Mouse (Mus musculus) hindbrain, embryonic 10.5 days (tissue): ENCODE data around the gene Tuba8. TPM values are rescaled to one million over a fixed set of nuclear protein-coding genes. Genes with fewer than 3 reads are reported as not detected.

Experiments used
- DNase-seq: peaks from one replicate; pipeline ENCODE4 v3.0.0-alpha.2; 2017; ENCODE audit warnings: low spot score
- H3K27ac ChIP-seq: fragments of 300-500 bp; sonication (generic); 2 replicates; pipeline ENCODE4 v1.5.1; 2016; ENCODE audit warnings: mild to moderate bottlenecking, moderate library complexity
- H3K27me3 ChIP-seq: fragments of 300-500 bp; sonication (generic); 2 replicates; pipeline ENCODE4 v1.6.1; 2016; ENCODE audit warnings: mild to moderate bottlenecking; ENCODE audit not compliant: poor library complexity, insufficient read depth, severe bottlenecking
- H3K36me3 ChIP-seq: fragments of 300-500 bp; sonication (generic); 2 replicates; pipeline ENCODE4 v1.6.1; 2016; ENCODE audit warnings: mild to moderate bottlenecking, moderate library complexity
- H3K4me1 ChIP-seq: fragments of 300-500 bp; sonication (generic); replicated peaks from 2 replicates; pipeline ENCODE4 v1.6.1; 2016; ENCODE audit warnings: mild to moderate bottlenecking
- H3K4me3 ChIP-seq: fragments of 300-500 bp; sonication (generic); 2 replicates; pipeline ENCODE4 v1.5.1; 2016; ENCODE audit warnings: mild to moderate bottlenecking, moderate library complexity
- H3K9me3 ChIP-seq: fragments of 300-500 bp; sonication (generic); 2 replicates; pipeline ENCODE4 v1.6.1; 2016; ENCODE audit warnings: mild to moderate bottlenecking, moderate library complexity
- WGBS: fragments of 180-500 bp; shearing (Covaris S2); methylation state at CpG from one replicate; pipeline ENCODE4 v1.1.7; 2016; 5-methylcytosine and 5-hydroxymethylcytosine counted together
- polyA plus RNA-seq: library from polyadenylated mRNA; unstranded; fragments of >200 nt; fragmentation: Nextera tagmentation; extraction: Ambion mirVana; gene quantifications from 2 replicates; pipeline ENCODE4 v1.2.1, GENCODE M21; 2016

Tuba8 gene
- polyA plus RNA-seq, 1 experiment from 2014 or later = 0.30 TPM

DNA sequence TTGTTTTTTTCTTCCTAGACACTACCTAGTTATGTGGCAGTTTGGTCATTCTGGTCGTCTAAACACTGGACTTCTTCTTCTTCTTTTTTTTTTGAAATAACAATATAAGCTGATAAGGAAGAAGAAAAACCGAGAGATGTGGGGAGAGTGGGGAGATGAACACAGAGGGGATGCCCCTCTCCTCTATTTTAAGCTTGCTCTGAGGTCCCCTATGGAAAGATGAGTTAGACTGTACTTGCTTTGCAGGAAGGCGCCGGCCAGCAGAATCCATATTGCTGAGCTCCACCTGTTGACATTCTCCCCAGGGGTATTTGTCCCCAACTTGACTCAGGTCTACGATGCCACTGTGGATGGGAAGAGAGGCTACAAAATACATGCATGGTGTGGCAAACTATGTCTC is 13.6 kb downstream of the Tuba8 start:
- Histone ChIP-seq H3K4me1 (peaks cover 19% of the 10 kb centered on the region), H3K4me3 (no peak overlapping the region), H3K27me3 (no peaks in the 10 kb centered on the region), H3K9me3 (no peaks in the 10 kb centered on the region), H3K36me3 (no peaks in the 10 kb centered on the region), H3K27ac (no peak overlapping the region)
- WGBS = 71% methylated on average over 5 of the region's 5 CpGs
- DNase-seq = no peak

DNA sequence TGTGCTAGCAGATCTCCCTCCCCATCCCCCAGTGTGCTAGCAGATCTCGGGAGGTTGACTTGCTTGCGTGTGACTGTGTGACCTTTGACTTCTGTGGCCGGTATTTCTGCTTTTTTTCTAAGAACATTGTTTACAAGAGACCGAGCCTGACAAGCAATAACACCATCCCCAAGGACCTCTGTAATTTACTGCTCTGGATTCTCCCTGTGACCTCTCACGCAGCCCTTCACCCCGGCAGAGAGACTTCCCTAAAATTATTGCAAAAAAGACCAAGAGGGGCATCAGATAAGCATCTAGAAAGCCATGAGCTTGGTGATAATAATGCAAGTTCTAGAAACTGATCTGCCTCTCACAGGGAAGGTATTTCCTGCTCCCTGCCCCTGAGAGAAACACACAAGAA is 14.5 kb downstream of the Tuba8 start:
- Histone ChIP-seq H3K27me3 (no peaks in the 10 kb centered on the region), H3K36me3 (no peaks in the 10 kb centered on the region), H3K4me3 (no peak overlapping the region), H3K27ac (no peak overlapping the region), H3K9me3 (no peaks in the 10 kb centered on the region), H3K4me1 (peaks cover 19% of the 10 kb centered on the region)
- DNase-seq = no peak
- 21% methylated on average over 6 of the region's 6 CpGs for WGBS

DNA sequence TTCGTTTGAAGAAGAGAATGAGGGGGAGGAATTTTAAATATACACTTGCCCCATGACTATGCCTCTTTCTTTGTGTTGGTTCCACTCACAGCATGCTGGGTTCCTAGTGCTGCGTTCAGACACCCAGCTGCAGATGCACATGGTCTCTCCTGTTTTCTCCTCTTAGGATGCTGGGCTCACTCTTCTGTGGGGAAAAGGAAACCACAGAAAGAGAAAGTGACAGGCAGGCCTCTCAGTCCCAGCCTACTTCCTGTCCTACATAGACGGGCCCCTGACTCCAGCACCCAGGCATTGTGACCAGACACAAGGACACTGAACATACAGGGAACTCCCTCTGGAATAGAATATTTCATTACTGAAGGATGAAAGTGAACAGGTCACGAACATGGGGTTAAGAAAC is 15.5 kb downstream of the Tuba8 start:
- no peak for DNase-seq
- WGBS = 66% methylated on average over 4 of the region's 4 CpGs
- no peak overlapping the region for H3K4me3 ChIP-seq
- no peaks in the 10 kb centered on the region for H3K36me3 ChIP-seq
- H3K27me3 ChIP-seq = no peaks in the 10 kb centered on the region
- no peaks in the 10 kb centered on the region for H3K9me3 ChIP-seq
- peaks cover 19% of the 10 kb centered on the region for H3K4me1 ChIP-seq
- no peak overlapping the region for H3K27ac ChIP-seq

DNA sequence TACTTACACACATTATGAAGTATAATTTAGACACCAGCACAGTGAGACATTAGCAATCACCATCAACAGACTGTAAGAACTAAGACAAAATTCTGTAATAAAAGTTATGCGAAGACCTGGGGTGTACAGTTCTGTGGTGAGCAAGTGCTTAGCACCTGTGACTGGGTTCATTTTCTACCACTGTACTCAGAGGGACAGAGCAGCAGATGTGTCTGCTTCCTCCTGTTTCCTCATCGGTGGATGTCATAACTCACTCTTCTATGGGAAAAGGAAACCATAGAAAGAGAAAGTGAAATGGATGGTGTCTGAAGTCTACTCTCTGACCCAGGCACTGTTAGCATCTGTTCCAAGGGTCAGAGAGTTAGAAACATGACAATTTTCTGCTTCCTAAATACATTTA is 16.2 kb downstream of the Tuba8 start:
- Histone ChIP-seq H3K4me1 (peaks cover 19% of the 10 kb centered on the region), H3K9me3 (no peaks in the 10 kb centered on the region), H3K36me3 (no peaks in the 10 kb centered on the region), H3K27me3 (no peaks in the 10 kb centered on the region), H3K27ac (no peak overlapping the region), H3K4me3 (no peak overlapping the region)
- DNase-seq = no peak
- WGBS = 90% methylated on average over 2 of the region's 2 CpGs

DNA sequence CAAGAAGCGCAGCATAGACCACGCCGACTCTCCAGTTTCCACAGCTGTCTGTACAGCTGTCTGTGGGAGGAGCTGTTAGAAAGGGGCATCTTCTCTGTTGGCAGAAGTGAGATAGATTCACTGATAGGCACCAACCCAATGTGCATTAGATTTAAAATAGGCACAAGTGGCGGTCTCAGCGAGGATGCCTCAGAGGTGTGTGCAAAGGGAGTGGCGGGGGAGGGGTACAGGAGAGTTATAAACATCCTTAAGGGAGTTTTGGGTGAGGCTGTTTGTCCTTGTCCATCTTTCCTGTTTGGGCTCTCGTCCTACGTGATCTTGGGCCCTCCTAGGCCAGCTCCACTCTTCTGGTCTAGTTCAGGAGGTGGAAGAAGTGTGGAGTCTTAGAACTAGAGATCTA is 17.9 kb downstream of the Tuba8 start:
- Histone ChIP-seq H3K27me3 (no peaks in the 10 kb centered on the region), H3K36me3 (no peaks in the 10 kb centered on the region), H3K4me3 (no peak overlapping the region), H3K4me1 (peaks cover 19% of the 10 kb centered on the region), H3K9me3 (no peaks in the 10 kb centered on the region), H3K27ac (no peak overlapping the region)
- no peak for DNase-seq
- 76% methylated on average over 8 of the region's 8 CpGs for WGBS

DNA sequence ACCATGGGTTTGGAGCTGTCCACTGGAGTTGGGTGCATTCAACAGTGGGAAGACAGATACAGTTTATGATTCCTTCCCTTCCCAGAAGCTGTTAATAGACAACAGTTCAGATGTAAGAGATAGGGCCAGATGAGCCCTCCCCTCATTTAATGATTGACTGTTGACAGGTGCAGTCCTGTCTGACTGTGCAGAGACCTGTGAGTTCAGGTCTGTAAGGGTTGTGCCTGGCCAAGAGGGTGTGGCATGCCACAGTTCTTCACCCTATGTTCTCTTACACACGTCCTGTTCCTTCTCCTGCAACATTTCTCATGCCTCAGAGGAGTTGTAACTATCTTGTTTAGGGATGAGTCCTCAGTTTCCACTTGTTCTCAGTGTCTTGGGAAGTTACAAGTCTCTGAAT is 22.2 kb downstream of the Tuba8 start:
- DNase-seq = no peak
- Histone ChIP-seq H3K36me3 (no peaks in the 10 kb centered on the region), H3K27ac (no peak overlapping the region), H3K27me3 (no peaks in the 10 kb centered on the region), H3K4me3 (no peak overlapping the region), H3K4me1 (no peaks in the 10 kb centered on the region), H3K9me3 (no peaks in the 10 kb centered on the region)
- 61% methylated on average over 1 of the region's 1 CpGs for WGBS

DNA sequence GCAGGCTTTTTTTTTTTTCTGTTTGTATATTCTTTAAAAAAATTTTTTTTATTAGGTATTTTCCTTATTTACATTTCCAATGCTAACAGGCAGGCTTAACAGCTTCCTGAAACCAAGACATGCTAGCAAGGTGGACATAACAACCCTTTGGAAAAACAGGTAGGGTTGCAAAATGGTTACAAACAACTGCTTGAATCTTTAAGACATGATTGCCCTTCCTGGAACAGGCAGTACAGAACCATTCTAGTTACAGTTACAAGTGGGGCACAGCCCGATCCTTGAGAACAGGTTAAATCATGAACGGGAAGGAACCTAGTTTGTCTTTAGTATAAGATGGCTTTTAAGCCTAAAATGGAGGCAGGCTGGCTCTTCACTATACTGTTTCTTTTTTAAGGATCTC is 25.9 kb downstream of the Tuba8 start:
- Histone ChIP-seq H3K9me3 (no peaks in the 10 kb centered on the region), H3K36me3 (no peaks in the 10 kb centered on the region), H3K27ac (no peak overlapping the region), H3K4me1 (no peaks in the 10 kb centered on the region), H3K4me3 (no peak overlapping the region), H3K27me3 (no peaks in the 10 kb centered on the region)
- no peak for DNase-seq
- WGBS = 90% methylated on average over 2 of the region's 2 CpGs

DNA sequence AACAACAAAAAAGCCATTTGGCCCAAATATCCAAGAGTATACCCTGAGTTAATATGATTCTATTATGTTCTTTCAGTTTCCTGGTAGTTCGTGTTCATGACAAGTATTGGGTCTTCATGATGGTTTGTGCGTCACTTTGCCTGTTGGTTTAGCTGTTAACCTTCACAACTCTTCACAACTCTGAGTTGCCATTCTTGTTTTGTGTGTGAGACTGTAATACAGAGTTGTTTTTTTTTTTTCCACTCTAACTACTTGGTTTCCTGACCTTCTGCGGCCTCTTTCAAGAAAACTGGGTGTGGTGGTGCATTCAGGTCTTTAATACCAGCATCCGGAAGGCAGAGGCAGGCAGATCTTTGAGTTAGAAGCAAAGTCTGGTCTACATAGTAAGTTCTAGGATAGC is 27.7 kb downstream of the Tuba8 start:
- DNase-seq = no peak
- no peaks in the 10 kb centered on the region for H3K36me3 ChIP-seq
- no peak overlapping the region for H3K4me3 ChIP-seq
- no peaks in the 10 kb centered on the region for H3K27me3 ChIP-seq
- 92% methylated on average over 4 of the region's 4 CpGs for WGBS
- H3K27ac ChIP-seq = no peak overlapping the region
- no peaks in the 10 kb centered on the region for H3K9me3 ChIP-seq
- H3K4me1 ChIP-seq = no peaks in the 10 kb centered on the region

DNA sequence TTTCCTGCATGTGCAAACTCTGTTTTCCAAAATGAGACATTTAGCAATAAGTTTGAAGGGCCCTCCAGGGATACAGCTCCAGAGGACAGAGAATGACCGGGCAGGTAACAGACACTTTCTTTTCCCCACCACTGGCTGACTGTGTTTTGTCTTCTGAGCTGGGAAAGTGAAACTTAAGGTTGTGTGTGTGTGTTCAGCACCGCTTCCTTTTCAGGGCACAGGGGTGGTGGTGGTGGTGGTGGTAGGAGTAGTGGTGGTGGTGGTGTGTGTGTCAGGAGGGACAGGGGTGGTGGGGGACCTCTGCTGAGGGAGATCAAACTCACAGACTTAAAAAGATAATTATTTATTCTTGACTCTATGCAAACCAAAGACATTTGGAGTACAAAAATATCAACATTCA is 31.3 kb downstream of the Tuba8 start:
- peaks cover 25% of the 10 kb centered on the region for H3K27me3 ChIP-seq
- peaks cover 10% of the 10 kb centered on the region for H3K4me1 ChIP-seq
- H3K36me3 ChIP-seq = no peaks in the 10 kb centered on the region
- 80% methylated on average over 2 of the region's 2 CpGs for WGBS
- no peak overlapping the region for H3K27ac ChIP-seq
- DNase-seq = no peak
- no peaks in the 10 kb centered on the region for H3K9me3 ChIP-seq
- no peak overlapping the region for H3K4me3 ChIP-seq

DNA sequence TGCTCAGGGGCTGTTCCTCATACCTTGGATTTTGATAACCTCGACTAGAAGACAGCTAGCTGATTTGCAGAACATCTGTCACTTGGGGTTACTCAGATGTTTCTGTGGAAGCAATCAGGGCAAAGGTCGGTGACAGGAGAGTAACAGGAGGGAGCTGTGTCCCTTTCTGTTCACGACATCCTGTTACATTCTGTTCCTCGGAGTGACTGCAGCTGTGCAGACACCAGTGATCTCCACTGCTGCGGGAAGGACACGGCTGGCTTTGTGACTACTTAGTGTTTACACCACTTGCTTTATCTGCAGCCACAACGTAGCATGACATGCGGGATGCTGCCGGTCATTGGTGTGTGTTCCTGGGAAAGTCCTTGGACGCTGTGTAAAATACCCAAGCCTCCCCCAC is 32.7 kb downstream of the Tuba8 start:
- H3K9me3 ChIP-seq = no peaks in the 10 kb centered on the region
- no peak overlapping the region for H3K27ac ChIP-seq
- DNase-seq = no peak
- no peak overlapping the region for H3K4me3 ChIP-seq
- no peaks in the 10 kb centered on the region for H3K36me3 ChIP-seq
- H3K4me1 ChIP-seq = peaks cover 10% of the 10 kb centered on the region
- peaks cover 37% of the 10 kb centered on the region for H3K27me3 ChIP-seq
- 65% methylated on average over 10 of the region's 10 CpGs for WGBS

DNA sequence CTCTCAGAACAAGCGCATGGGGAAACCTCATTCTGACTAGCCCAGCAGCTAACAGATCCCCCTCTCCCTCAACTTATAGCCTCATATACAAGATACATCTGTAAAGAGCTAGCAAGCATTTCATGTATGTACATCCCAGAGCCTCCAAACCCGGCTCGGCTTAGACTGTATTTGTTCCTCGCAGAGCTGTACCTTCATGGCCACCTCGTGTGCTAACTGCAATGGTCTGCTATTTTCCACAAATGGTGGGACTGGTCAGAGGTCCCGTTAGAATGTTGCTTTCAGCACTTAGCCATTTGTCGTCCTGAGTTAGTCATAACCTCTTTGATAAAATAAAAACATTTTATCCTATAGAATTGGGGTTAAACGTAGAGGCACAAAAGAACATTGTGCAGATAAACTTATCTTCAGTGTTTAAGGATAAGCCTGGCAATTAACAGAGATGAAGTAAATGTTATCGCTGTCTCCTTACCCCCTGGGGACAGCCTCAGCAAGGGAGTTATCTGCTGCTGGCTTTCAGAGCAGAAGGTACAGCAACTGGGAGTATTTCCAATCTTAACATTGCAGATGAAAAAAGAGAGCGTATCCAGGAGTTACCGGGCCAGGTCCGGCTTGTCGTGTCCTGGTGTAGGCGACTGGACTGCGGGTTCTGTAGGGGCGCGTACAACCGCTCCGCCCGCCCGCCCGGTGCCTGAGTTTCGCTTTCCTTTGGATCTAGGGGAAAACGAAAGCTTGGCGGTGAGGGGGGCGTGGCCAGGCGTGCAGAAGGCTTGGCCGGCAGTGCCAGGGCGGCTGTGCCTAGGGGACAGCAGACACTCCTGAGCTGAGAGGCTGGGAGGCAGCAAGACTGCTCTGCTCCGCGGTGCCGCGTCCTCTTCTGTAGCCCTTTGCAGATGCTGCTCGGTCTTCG is 34.9 kb downstream of the Tuba8 start, which contains the start of gene Usp18:
Gene Usp18, plus strand, starts transcription at position 780 of the 910 bp plus-strand sequence.
- no peaks in the 10 kb centered on the region for H3K9me3 ChIP-seq
- DNase-seq = peak; percentile 81
- WGBS = 13% methylated on average over 35 of the region's 35 CpGs
- H3K27ac ChIP-seq = peak within 1 kb of the TSS; percentile 8; the same call in 1 of the 2 replicates
- peaks cover 37% of the 10 kb centered on the region for H3K27me3 ChIP-seq
- no peaks in the 10 kb centered on the region for H3K36me3 ChIP-seq
- peaks cover 10% of the 10 kb centered on the region for H3K4me1 ChIP-seq
- H3K4me3 ChIP-seq = peak within 1 kb of the TSS; percentile 58

DNA sequence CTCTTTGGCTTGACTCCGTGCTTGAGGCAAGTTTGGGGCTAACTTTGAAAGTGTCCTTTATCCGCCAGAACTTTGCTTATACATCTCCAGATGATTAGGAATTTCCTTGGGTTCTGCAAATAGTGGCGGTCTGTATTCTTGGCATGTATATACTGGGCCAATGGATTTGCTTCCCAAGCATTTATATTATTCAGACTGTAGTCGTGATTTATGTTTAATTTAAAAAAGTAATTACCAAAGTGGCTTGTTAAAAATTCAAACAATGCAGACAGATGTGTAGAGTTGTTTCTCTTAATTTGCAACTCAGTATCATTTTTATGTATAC is 35.5 kb downstream of the Tuba8 start:
- H3K4me1 ChIP-seq = peaks cover 10% of the 10 kb centered on the region
- peak overlapping the region; percentile 58 for H3K4me3 ChIP-seq
- H3K9me3 ChIP-seq = no peaks in the 10 kb centered on the region
- no peaks in the 10 kb centered on the region for H3K36me3 ChIP-seq
- peaks cover 37% of the 10 kb centered on the region for H3K27me3 ChIP-seq
- DNase-seq = no peak
- H3K27ac ChIP-seq = no peak overlapping the region
- WGBS = 19% methylated on average over 4 of the region's 4 CpGs

DNA sequence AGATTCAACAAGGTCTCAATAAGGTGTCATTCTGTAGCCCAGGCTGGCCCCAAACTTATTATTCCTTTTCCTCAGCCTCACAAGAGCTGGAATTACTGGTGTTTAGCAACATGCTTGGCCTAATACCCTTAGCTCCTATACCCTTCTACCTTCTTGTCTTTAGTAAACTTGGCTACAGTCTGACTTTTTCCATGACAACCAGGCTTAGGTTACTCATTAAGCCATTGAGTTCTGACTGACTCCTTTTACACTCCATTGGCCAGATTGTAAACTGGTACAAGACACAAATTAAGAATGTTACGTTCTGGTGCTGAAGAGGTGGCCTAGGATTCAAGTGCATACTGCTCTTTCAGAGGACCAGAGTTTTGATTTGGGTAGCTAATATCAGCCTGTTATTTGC is 39.9 kb downstream of the Tuba8 start:
- peaks cover 5% of the 10 kb centered on the region for H3K4me1 ChIP-seq
- no peak overlapping the region for H3K27ac ChIP-seq
- H3K27me3 ChIP-seq = peaks cover 18% of the 10 kb centered on the region
- DNase-seq = no peak
- no peak overlapping the region for H3K4me3 ChIP-seq
- 81% methylated on average over 1 of the region's 1 CpGs for WGBS
- no peaks in the 10 kb centered on the region for H3K9me3 ChIP-seq
- H3K36me3 ChIP-seq = no peaks in the 10 kb centered on the region

DNA sequence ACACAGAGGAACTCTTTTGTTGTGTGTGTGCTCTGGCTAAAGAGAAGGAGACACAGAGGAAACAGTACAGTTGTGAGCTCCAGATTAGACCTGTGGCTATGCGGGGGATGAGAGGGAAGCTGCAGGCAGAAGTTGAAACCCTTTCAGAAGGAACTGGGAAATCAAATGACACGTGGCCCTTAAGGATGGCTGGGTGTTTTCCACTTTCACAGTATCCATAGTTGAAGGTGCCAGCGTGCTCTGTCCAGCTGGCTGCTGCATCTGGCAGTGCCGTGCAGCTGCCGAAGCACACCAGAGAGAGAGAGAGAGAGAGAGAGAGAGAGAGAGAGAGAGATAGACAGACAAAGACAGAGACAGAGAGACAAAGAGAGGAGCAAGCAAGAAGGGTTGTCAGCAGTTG is 40.8 kb downstream of the Tuba8 start:
- WGBS = 74% methylated on average over 5 of the region's 5 CpGs
- Histone ChIP-seq H3K4me3 (no peak overlapping the region), H3K36me3 (no peaks in the 10 kb centered on the region), H3K9me3 (no peaks in the 10 kb centered on the region), H3K4me1 (no peaks in the 10 kb centered on the region), H3K27me3 (peaks cover 15% of the 10 kb centered on the region), H3K27ac (no peak overlapping the region)
- no peak for DNase-seq
